ENCODE assay signal across 9 mouse cellular contexts in genomic region chr11:82970712-82971589, GRCm38 (mm10). TPM values are rescaled to one million over a fixed set of nuclear protein-coding genes. Genes with fewer than 3 reads are reported as not detected.
DNase-seq lines count a peak whose midpoint lies in the region; ATAC-seq lines count a peak whose summit lies in the region.
"Had no signal": no experiment of that assay in that cellular context is flagged by ENCODE, and none has a peak within 500 bp of the region (broad histone marks: within the 10 kb centered on the region; RNA-seq: fewer than 3 reads in every experiment).

No protein-coding gene starts in this region.

- peak overlapping the region; percentile 25 for H3K4me2 ChIP-seq in embryonic facial prominence, embryonic 11.5 days (ENCODE audit: low read depth, low read length)
- H3K4me2 ChIP-seq in limb, embryonic 15.5 days: peak overlapping the region; percentile 41

- no peak for ATAC-seq in embryonic facial prominence, embryonic 11.5 days (replicated peaks; ENCODE audit: insufficient number of reproducible peaks, low FRiP score, low TSS enrichment, low read depth)
- ATAC-seq in limb, embryonic 15.5 days (ENCODE audit: insufficient number of reproducible peaks, low FRiP score, low TSS enrichment, low read depth): no peak

- H3K36me3 ChIP-seq in embryonic facial prominence, embryonic 11.5 days (replicated peaks; ENCODE audit: control insufficient read depth, insufficient read depth, low read depth, low read length): no peaks in the 10 kb centered on the region
- no peaks in the 10 kb centered on the region for H3K36me3 ChIP-seq in limb, embryonic 15.5 days
- H3K36me3 ChIP-seq: G1E had no signal

- H3K9ac ChIP-seq in embryonic facial prominence, embryonic 11.5 days (replicated peaks; ENCODE audit: low read length): no peak overlapping the region
- H3K9ac ChIP-seq in limb, embryonic 15.5 days: no peak overlapping the region

- peak; percentile 20 for DNase-seq in kidney, adult 9 months
- DNase-seq in kidney, adult 8-10 months: no peak
- DNase-seq in adrenal gland, postnatal 14 days: peak; percentile 70
- DNase-seq in embryonic facial prominence, embryonic 11.5 days (ENCODE audit: low spot score): peak; percentile 74
- DNase-seq in heart, postnatal 4 days: peak; percentile 61
- peak; percentile 67 for DNase-seq in naive thymus-derived CD4-positive, alpha-beta T cell, adult 2 months (ENCODE audit: low read depth)
- no peak for DNase-seq in urinary bladder, postnatal 4 days (ENCODE audit: low spot score in 2 of 2)

- H3K9me3 ChIP-seq in embryonic facial prominence, embryonic 11.5 days (replicated peaks; ENCODE audit: control insufficient read depth, low read length): no peaks in the 10 kb centered on the region
- no peaks in the 10 kb centered on the region for H3K9me3 ChIP-seq in limb, embryonic 15.5 days
- H3K9me3 ChIP-seq: G1E had no signal

- no peaks in the 10 kb centered on the region for H3K4me1 ChIP-seq in embryonic facial prominence, embryonic 11.5 days (ENCODE audit: control insufficient read depth, insufficient read depth, low read length)
- peaks cover 16% of the 10 kb centered on the region for H3K4me1 ChIP-seq in limb, embryonic 15.5 days

- H3K27ac ChIP-seq in embryonic facial prominence, embryonic 11.5 days (replicated peaks; ENCODE audit: low read depth, low read length): no peak overlapping the region
- no peak overlapping the region; the same call in 1 of the 2 replicates for H3K27ac ChIP-seq in limb, embryonic 15.5 days

- H3K4me3 ChIP-seq in embryonic facial prominence, embryonic 11.5 days (ENCODE audit: low read depth, low read length): no peak overlapping the region
- H3K4me3 ChIP-seq in limb, embryonic 15.5 days: peak overlapping the region; percentile 24

- WGBS in embryonic facial prominence, embryonic 11.5 days: 6% methylated on average over 31 of the region's 31 CpGs
- 8% methylated on average over 31 of the region's 31 CpGs for WGBS in limb, embryonic 15.5 days

- no peaks in the 10 kb centered on the region for H3K27me3 ChIP-seq in embryonic facial prominence, embryonic 11.5 days (ENCODE audit: control insufficient read depth, insufficient read depth, low read length)
- no peaks in the 10 kb centered on the region for H3K27me3 ChIP-seq in limb, embryonic 15.5 days

RNA-seq across cellular contexts. Expression of gene Slfn5, which starts 19.8 kb away (rescaled TPM):
- total RNA-seq in adrenal gland, postnatal 14 days (2021): 56.2 and 66.5 TPM in 2 replicates
- polyA plus RNA-seq in embryonic facial prominence, embryonic 11.5 days (2014; fragmentation: Nextera tagmentation; extraction: Ambion mirVana): 0.90 and 1.4 TPM in 2 replicates
- 10 to 100 TPM; 33.8 to 38.0 TPM for total RNA-seq in heart, postnatal 4 days (2021)
- polyA plus RNA-seq in limb, embryonic 15.5 days (2015; fragmentation: Nextera tagmentation; extraction: Ambion mirVana): 3.1 and 3.4 TPM in 2 replicates

RNA-seq across cellular contexts. Expression of gene Slfn9, which starts 20.7 kb away (rescaled TPM):
- 10.8 and 10.9 TPM in 2 replicates for total RNA-seq in adrenal gland, postnatal 14 days (2021)
- polyA plus RNA-seq in embryonic facial prominence, embryonic 11.5 days (2014; fragmentation: Nextera tagmentation; extraction: Ambion mirVana): 12.6 and 15.3 TPM in 2 replicates
- 10 to 100 TPM; 14.2 to 14.7 TPM for total RNA-seq in heart, postnatal 4 days (2021)
- polyA plus RNA-seq in limb, embryonic 15.5 days (2015; fragmentation: Nextera tagmentation; extraction: Ambion mirVana): 15.0 and 18.5 TPM in 2 replicates
- polyA plus RNA-seq: G1E had no signal

RNA-seq across cellular contexts. Expression of gene Slfn8, which starts 49.7 kb away (rescaled TPM):
- 0.93 and 2.1 TPM in 2 replicates for total RNA-seq in adrenal gland, postnatal 14 days (2021)
- polyA plus RNA-seq in embryonic facial prominence, embryonic 11.5 days (2014; fragmentation: Nextera tagmentation; extraction: Ambion mirVana): 0.20 and 0.36 TPM in 2 replicates
- total RNA-seq in heart, postnatal 4 days (2021): under 1 TPM; 0.43 TPM
- polyA plus RNA-seq in limb, embryonic 15.5 days (2015; fragmentation: Nextera tagmentation; extraction: Ambion mirVana): 0.68 and 0.87 TPM in 2 replicates
- polyA plus RNA-seq: G1E had no signal

Comparison
In these comparisons a context has a peak if more than half of its experiments do, and no peak if none do; other contexts are left out.
1. DNase-seq: peak in kidney, adult 9 months (single experiment), adrenal gland, postnatal 14 days (single experiment), embryonic facial prominence, embryonic 11.5 days (single experiment), heart, postnatal 4 days (single experiment) and naive thymus-derived CD4-positive, alpha-beta T cell, adult 2 months (single experiment); none in kidney, adult 8-10 months (0 of 2) and urinary bladder, postnatal 4 days (0 of 2).